Mouse (Mus musculus): Measurements from ENCODE around the gene Rnf20.

GRCm38 (mm10) chr4:49659421-49659820, 27.6 kb downstream of the Rnf20 start:
- no peak for TF ChIP-seq BHLHE40 (IDR thresholded peaks at IDR 0.05; ENCODE audit: borderline replicate concordance, low read depth, low read length)
- no peak for TF ChIP-seq NRF1 (IDR thresholded peaks at IDR 0.05; ENCODE audit: insufficient read depth, low read depth, low read length, poor library complexity, severe bottlenecking)
- no peak for TF ChIP-seq EP300 (IDR thresholded peaks at IDR 0.05; ENCODE audit: low read depth in 1 of 2, low read length in 2 of 2)
- no peak for TF ChIP-seq CHD2 (IDR thresholded peaks at IDR 0.05; ENCODE audit: low read length)
- TF ChIP-seq TBP (IDR thresholded peaks at IDR 0.05; ENCODE audit: low read depth, low read length): no peak
- no peak for TF ChIP-seq MXI1 (IDR thresholded peaks at IDR 0.05; ENCODE audit: low read depth, low read length)

Measured in MEL (cell line).